Mouse (Mus musculus): Measurements from ENCODE around the gene Crtac1. TPM values are rescaled to one million over a fixed set of nuclear protein-coding genes. Genes with fewer than 3 reads are reported as not detected.

Crtac1 gene
- total RNA-seq, 2 experiments from 2014 or later = 96.8 to 103 TPM

GRCm38 (mm10) chr19:42290954-42291661, 140.5 kb downstream of the Crtac1 start:
- no peak for DNase-seq (ENCODE audit: low spot score in 2 of 2)

DNA sequence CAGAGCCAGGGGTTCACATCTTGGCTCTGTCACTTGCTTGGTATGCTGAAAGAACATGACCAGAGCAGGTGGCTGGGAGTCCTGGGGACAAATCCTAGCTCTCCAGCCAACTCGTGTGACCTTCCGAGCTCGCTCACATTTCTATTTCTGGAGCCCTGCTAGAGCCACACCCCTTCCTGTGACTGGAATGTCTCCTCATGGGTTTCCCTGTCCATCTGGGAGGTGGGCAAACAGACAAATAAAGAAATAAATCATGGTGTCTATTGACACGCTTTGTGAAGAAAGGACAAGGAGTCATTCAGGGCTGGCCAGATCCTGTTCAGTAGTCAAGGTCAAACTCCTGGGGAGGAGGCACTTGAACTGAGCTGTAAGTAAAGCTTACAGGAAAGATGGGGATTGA, 143.2 kb downstream of the Crtac1 start:
- DNase-seq (ENCODE audit: low spot score in 2 of 2) = no peak

- no peak for DNase-seq (ENCODE audit: low spot score in 2 of 2)
These were observed 147.4 kb downstream of the Crtac1 start for GRCm38 (mm10) chr19:42284178-42284577.

DNA sequence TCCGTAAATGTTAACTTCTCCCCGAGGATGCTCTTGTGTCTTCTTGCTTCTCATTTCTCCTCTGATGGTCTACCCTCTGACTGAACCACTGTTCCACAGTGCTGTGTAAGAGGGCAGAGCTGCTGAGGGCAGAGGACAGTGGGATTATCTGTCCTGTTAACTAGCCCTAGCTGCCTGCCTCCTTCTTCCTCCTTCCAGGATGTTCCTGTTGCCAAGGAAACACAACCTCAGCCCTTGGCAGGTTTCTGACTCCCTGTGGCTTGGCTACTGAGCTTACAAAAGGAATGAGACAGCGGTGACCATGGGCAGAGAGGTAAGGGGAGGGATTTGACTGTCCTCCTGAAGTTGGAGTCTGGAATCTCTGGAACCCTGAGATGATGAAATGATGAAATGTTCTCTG, 152.0 kb downstream of the Crtac1 start:
- no peak for DNase-seq (ENCODE audit: low spot score in 2 of 2)

- no peak for DNase-seq (ENCODE audit: low spot score in 2 of 2)
These were observed 153.1 kb downstream of the Crtac1 start for GRCm38 (mm10) chr19:42278461-42278860.

DNA sequence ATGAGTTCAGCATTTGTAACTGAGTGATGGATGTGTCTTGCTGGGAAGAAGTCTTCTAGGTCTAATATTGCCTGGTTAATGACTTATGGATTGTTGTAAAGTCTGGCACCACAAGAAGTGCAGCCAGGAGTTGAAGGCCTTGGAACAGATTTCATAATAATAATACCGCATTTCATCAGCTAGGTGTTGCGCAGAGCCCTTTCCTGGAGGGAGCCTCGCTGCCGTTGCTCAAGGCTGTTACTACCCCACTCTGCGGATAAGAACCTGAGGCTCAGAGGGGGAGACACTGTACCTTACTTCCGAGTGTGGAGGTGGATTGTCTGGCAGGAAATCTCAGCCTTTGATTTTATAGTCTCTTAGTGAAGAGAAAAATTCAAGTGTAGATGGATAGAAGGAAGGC, 154.3 kb downstream of the Crtac1 start:
- no peak for DNase-seq (ENCODE audit: low spot score in 2 of 2)

GRCm38 (mm10) chr19:42272003-42272963, 159.3 kb downstream of the Crtac1 start:
- peak; percentile 94 to 96 for DNase-seq (ENCODE audit: low spot score in 2 of 2)

DNA sequence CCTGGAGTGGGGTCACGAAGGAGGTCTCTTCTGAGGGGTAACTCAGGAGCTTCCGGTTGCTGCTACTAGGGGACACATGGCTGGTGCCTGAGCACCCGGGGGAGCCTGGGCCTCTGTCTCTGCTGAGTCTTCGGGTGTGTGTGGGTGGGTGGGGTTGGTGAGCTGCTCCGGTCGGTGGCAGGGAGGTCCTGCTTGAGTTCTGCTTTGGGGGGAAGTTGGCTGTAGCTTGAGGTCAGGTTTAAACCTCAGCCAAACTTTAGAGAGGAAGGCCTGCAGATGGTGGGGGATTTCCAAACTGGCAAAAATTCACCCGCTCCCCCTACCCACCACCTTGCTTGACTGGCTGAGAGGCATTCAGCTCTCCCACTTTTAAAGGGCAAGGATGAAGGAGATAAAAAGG, 160.4 kb downstream of the Crtac1 start:
- DNase-seq (ENCODE audit: low spot score in 2 of 2) = no peak

DNA sequence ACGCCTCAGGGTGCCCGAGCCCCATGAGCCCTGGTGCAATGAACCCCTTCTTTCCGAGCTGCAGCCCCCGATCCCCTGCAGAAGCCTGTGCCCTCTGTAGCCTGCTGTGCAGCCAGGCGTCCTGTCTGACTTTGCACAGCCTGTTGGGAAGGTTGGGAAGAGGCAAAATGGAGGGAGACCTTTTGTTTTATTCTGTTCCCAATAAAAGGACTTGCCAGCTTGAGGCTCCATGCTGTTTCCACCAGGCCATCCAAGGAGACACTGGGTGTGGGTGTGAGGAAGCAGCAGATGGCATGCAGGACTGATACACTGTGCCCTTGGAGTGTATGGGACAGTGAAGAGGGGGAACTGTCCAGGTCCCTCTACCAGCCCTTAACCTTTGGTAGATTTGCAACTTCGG, 161.5 kb downstream of the Crtac1 start:
- no peak for DNase-seq (ENCODE audit: low spot score in 2 of 2)

GRCm38 (mm10) chr19:42268337-42268736, 163.2 kb downstream of the Crtac1 start:
- DNase-seq (ENCODE audit: low spot score in 2 of 2) = peak in 1 of 2 experiments; percentile 40

- DNase-seq (ENCODE audit: low spot score in 2 of 2) = no peak
These were observed 168.1 kb downstream of the Crtac1 start for GRCm38 (mm10) chr19:42263524-42263923.

DNA sequence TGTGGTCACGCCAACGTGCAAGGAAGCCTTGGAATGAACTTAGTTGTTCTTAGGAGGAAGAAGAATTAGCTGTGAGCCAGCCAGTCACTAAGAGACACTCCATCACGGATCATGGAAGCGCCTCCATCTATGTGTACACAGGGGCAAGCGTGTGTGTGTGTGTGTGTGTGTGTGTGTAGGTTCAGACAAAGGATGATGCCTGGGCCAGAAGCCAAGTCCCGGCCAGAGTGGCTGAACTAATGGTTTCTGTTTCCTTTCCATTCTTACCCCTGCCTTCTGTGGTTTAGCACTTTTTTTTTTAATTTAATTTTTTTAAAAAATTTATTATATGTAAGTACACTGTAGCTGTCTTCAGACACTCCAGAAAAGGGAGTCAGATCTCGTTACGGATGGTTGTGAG, 171.1 kb downstream of the Crtac1 start:
- no peak for DNase-seq (ENCODE audit: low spot score in 2 of 2)

- DNase-seq (ENCODE audit: low spot score in 2 of 2) = no peak
These were observed 173.0 kb downstream of the Crtac1 start for GRCm38 (mm10) chr19:42258596-42258995.

- DNase-seq (ENCODE audit: low spot score in 2 of 2) = no peak
These were observed 173.6 kb downstream of the Crtac1 start for GRCm38 (mm10) chr19:42258031-42258430.

DNA sequence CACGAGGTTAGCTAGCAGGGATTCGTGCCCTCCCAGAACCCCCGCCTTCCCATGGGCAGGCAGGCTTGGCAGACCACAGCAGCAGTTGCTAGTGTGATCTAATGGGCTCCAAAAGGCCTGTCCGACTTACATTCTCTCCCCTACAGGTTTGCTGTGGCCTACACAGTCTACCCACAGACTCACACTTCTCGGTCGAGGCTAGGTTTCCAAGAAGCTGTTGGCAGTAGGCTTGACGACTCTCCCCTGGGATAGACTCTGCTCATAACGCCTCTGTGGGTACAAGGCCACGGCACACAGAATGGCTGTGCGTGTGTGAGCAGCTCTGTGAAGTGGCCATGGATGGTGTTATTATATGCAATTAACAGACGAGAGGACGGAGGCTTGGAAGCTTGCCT, 174.3 kb downstream of the Crtac1 start:
- no peak for DNase-seq (ENCODE audit: low spot score in 2 of 2)

DNA sequence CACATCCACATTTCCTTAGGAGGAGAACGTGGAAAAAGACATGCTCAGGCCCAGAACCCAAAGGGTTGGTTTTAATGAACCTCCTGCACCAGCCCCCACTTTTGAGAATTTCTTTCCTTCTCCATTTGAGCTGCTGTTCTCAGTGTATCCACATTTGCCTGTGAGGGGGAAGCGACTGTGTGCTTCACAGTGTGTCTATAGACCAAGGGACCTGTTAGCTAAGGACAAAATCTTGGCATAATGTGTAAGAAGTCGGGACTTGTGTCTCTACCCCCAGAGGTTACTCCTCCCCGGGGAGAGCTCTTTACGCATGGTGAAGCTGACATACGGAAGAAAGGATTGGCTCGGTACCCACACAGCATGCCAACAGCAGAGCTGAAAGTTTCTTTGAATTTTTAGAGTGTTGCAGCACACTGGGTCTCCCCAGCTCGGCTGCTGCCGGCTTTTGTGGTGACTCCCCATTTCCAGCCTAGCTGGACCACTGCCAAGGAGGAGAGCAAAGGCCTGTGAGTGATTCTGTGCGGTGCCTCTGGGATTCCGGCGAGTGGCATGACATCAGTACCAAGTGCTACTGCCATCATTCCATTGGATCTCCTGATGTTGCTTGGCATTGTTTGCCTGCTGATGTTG, 174.9 kb downstream of the Crtac1 start:
- DNase-seq (ENCODE audit: low spot score in 2 of 2) = peak; percentile 34 to 45

DNA sequence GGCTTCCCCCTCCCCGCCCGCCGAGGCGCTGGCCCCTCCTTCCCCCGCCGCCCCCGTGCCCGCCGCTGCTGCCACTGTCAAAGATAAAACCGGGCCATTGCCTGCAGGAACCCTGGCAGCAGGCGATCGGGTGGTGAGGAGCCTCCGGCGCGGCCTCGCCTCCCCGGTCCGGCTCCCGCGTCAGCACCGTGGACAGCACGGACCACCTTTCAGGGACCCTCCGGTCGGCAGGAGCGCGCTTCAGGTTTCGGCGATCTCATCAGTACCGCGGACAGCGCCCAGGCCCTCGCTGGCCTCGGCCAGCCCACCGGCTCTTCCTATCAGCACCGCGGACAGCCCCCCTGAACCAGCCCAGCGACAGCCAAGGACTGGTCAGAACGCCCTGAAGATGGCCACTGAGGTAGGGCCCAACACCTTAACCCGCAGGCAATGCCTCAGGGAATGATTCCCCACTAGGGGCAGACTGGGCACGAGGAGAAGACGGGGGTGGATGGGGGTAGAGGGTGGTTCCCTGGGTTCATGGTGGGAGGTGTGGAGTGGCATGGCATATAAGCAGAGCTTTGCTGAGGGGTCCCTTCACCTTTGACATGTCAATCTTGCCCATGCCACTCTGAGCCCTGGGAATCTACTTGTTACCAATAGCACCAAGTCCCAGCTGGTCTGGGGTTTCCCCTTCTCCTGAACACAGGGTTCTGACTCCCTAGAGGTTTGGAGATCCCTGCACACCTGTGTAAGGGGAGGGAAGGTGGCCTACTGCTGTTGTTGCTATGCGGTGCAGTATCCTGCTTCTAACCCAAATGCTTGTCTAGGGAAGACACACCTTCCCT, 175.6 kb downstream of the Crtac1 start:
- DNase-seq (ENCODE audit: low spot score in 2 of 2) = peak; percentile 78 to 83

DNA sequence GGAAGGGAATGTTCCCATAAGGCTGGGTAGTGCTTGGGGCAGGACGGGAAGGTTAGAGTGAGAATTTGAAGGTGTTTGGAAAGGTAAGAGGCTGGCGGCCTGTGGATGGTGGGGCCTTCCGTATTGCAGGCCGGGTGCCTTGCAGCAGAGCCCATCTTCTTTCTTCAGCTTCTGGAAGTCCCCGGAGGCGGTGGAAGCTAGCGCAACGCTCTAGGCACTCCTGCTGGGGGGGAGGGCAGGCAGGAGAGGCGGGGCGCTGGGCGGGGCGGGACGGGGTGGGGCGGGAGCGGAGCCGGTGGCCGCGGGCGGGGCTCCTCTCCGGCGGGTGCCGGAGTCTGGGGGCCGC, 176.2 kb downstream of the Crtac1 start:
- peak in 1 of 2 experiments; percentile 41 for DNase-seq (ENCODE audit: low spot score in 2 of 2)

- DNase-seq (ENCODE audit: low spot score in 2 of 2) = no peak
These were observed 181.3 kb downstream of the Crtac1 start for GRCm38 (mm10) chr19:42249976-42250914.

GRCm38 (mm10) chr19:42247519-42247918, 184.1 kb downstream of the Crtac1 start, which contains the start of gene Golga7b:
Gene Golga7b (plus strand): TSS chr19:42247574.
- no peak for DNase-seq (ENCODE audit: low spot score in 2 of 2)

Data from layer of hippocampus, postnatal 10 days (tissue).